Mouse (Mus musculus): ENCODE results near the gene Chrnb2. TPM values are rescaled to one million over a fixed set of nuclear protein-coding genes. Genes with fewer than 3 reads are reported as not detected.

The Chrnb2 gene
- total and polyA plus RNA-seq, 3 experiments = 1.6 to 4.0 TPM; not detected in 1

- TF ChIP-seq ETS1 (IDR thresholded peaks at IDR 0.05; ENCODE audit: low read depth, low read length) (0 out of 2 replicates have a peak, but pooled peaks have one; percentile 33), USF2 (IDR thresholded peaks at IDR 0.05; ENCODE audit: borderline replicate concordance in 1 of 2, insufficient read depth in 1 of 2, low read depth in 1 of 2, low read length in 2 of 2) (no peak), CHD1 (IDR thresholded peaks at IDR 0.05; ENCODE audit: low read depth, low read length) (no peak), MAFK (IDR thresholded peaks at IDR 0.05; ENCODE audit: borderline replicate concordance, low read depth, low read length) (peak; percentile 59; the same call in 1 of the 2 replicates), RAD21 (IDR thresholded peaks at IDR 0.05; ENCODE audit: low read depth, low read length) (peak; percentile 65), KAT2A (conservative IDR thresholded peaks at IDR 0.05; ENCODE audit: low read depth, low read length) (no peak), TBP (IDR thresholded peaks at IDR 0.05; ENCODE audit: low read depth, low read length) (no peak; the same call in none of the 2 replicates), ZMIZ1 (IDR thresholded peaks at IDR 0.05; ENCODE audit: low read depth, low read length) (no peak), POLR2AphosphoS5 (IDR thresholded peaks at IDR 0.05; ENCODE audit: borderline replicate concordance, low read depth, low read length) (no peak), POLR2AphosphoS2 (IDR thresholded peaks at IDR 0.05; ENCODE audit: low read length) (no peak), MEF2A (IDR thresholded peaks at IDR 0.05; ENCODE audit: extremely low read depth, insufficient replicate concordance, low read depth, low read length, poor library complexity, severe bottlenecking) (no peak), CTCF (IDR thresholded peaks at IDR 0.05 in 2 of 3, conservative IDR thresholded peaks at IDR 0.05 in 1 of 3; ENCODE audit: control insufficient read depth in 1 of 3, insufficient read depth in 1 of 3, low read depth in 2 of 3, low read length in 3 of 3, poor library complexity in 1 of 3, severe bottlenecking in 1 of 3) (peak; percentile 74 to 94 (median 93)), BHLHE40 (IDR thresholded peaks at IDR 0.05; ENCODE audit: borderline replicate concordance, low read depth, low read length) (0 out of 2 replicates have a peak, but pooled peaks have one; percentile 49), GABPA (IDR thresholded peaks at IDR 0.05; ENCODE audit: low read depth, low read length) (no peak; the same call in 1 of the 2 replicates), ZKSCAN1 (IDR thresholded peaks at IDR 0.05; ENCODE audit: low read depth, low read length) (no peak), NELFE (IDR thresholded peaks at IDR 0.05; ENCODE audit: low read depth, low read length) (no peak), ZNF384 (IDR thresholded peaks at IDR 0.05; ENCODE audit: low read depth, low read length) (no peak), ZC3H11A (IDR thresholded peaks at IDR 0.05; ENCODE audit: low read depth, low read length) (peak; percentile 62), JUND (IDR thresholded peaks at IDR 0.05; ENCODE audit: low read depth, low read length) (no peak), MYC (IDR thresholded peaks at IDR 0.05; ENCODE audit: low read depth, low read length) (0 out of 2 replicates have a peak, but pooled peaks have one; percentile 41), USF1 (IDR thresholded peaks at IDR 0.05; ENCODE audit: low read depth, low read length) (peak; percentile 29; the same call in 1 of the 2 replicates), NRF1 (IDR thresholded peaks at IDR 0.05; ENCODE audit: insufficient read depth, low read depth, low read length, poor library complexity, severe bottlenecking) (no peak)
Measured at GRCm38 (mm10) chr3:89727028-89727427, 37.4 kb downstream of the Chrnb2 start (continued).
